Mouse (Mus musculus) midbrain, postnatal 0 days (tissue): ENCODE data around the gene Pon1. TPM values are rescaled to one million over a fixed set of nuclear protein-coding genes. Genes with fewer than 3 reads are reported as not detected.
"Not testable (repeated sequence)": the region's sequence is repeated elsewhere in the genome, so short reads cannot be mapped to it uniquely, and the experiment has no call there.

Experiments
- ATAC-seq: fragments of 200-750 bp; cut with Nextera tagmentation; 2 replicates; pipeline ENCODE4 v1.8.0; 2017; ENCODE audit warnings: moderate number of reproducible peaks, mild to moderate bottlenecking, moderate TSS enrichment, moderate library complexity; ENCODE audit not compliant: low FRiP score
- DNase-seq: peaks from one replicate; pipeline ENCODE4 v3.0.0-alpha.2; 2015; ENCODE audit warnings: low spot score
- H3K27ac ChIP-seq: fragments of 300-500 bp; sonication (generic); 2 replicates; pipeline ENCODE4 v1.5.1; 2014; ENCODE audit warnings: low read depth, mild to moderate bottlenecking, low read length, mixed read lengths
- H3K27me3 ChIP-seq: fragments of 300-500 bp; sonication (generic); 2 replicates; pipeline ENCODE4 v1.6.1; 2014; ENCODE audit warnings: low read length, control low read depth, mixed read lengths; ENCODE audit not compliant: insufficient read depth
- H3K36me3 ChIP-seq: fragments of 300-500 bp; sonication (generic); 2 replicates; pipeline ENCODE4 v1.6.1; 2014; ENCODE audit warnings: low read length, control low read depth, mixed read lengths; ENCODE audit not compliant: insufficient read depth
- H3K4me1 ChIP-seq: fragments of 300-500 bp; sonication (generic); 2 replicates; pipeline ENCODE4 v1.6.1; 2014; ENCODE audit warnings: mild to moderate bottlenecking, control low read depth, antibody characterized with exemption, low read length, mixed read lengths; ENCODE audit not compliant: insufficient read depth
- H3K4me2 ChIP-seq: fragments of 300-500 bp; sonication (generic); 2 replicates; pipeline ENCODE4 v1.6.1; 2014; ENCODE audit warnings: low read depth, mild to moderate bottlenecking, low read length, mixed read lengths; ENCODE audit not compliant: poor library complexity, severe bottlenecking
- H3K4me3 ChIP-seq: fragments of 300-500 bp; sonication (generic); 2 replicates; pipeline ENCODE4 v1.5.1; 2014; ENCODE audit warnings: low read depth, mild to moderate bottlenecking, low read length, moderate library complexity
- H3K9ac ChIP-seq: fragments of 300-500 bp; sonication (generic); replicated peaks from 2 replicates; pipeline ENCODE4 v1.6.1; 2014; ENCODE audit warnings: mild to moderate bottlenecking, low read length, moderate library complexity, mixed read lengths; ENCODE audit not compliant: poor library complexity, severe bottlenecking
- H3K9me3 ChIP-seq: fragments of 300-500 bp; sonication (generic); 2 replicates; pipeline ENCODE4 v1.6.1; 2016; ENCODE audit warnings: low read length, control low read depth
- CTCF ChIP-seq: IDR thresholded peaks from 2 replicates; pipeline ENCODE4 v1.5.1; 2016; ENCODE audit warnings: antibody characterized with exemption, mild to moderate bottlenecking
- WGBS: fragments of 180-500 bp; shearing (Covaris S2); extraction: QIAGEN DNeasy Blood & Tissue Kit; methylation state at CpG from one replicate; pipeline ENCODE4 v1.1.7; 2014; 5-methylcytosine and 5-hydroxymethylcytosine counted together
- polyA plus RNA-seq: library from polyadenylated mRNA; unstranded; fragments of >200 nt; fragmentation: Nextera tagmentation; extraction: Ambion mirVana; gene quantifications from 2 replicates; pipeline ENCODE4 v1.2.1, GENCODE M21; 2015
- total RNA-seq: library from RNA; depleted of rRNA; stranded (reverse); fragments of >200 nt; gene quantifications from 2 replicates; pipeline ENCODE4 v1.2.3, GENCODE M21; 2014

The Pon1 gene
- total and polyA plus RNA-seq, 2 experiments from 2014 or later: 1.2 TPM; not detected in 1

DNA sequence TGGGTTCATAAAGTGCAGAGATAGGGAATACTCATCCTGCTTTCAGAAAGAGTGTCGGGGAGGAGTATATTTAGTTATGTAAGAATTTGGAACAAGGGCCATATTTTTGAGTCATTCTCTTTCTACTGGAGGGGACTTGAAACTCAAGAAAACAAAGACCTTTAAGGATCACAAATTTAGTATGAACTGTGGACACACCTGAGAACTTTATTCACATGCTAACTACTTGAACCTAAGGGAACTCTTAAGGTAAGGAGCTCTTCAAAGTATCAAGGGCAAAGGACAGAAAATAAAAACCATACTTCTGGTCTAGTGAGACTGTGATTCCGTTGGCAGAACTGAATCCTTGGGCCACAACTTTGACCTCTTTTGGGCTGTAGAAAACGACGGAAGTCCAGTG is 38.3 kb upstream of the Pon1 start:
- DNase-seq: no peak
- H3K4me3 ChIP-seq: no peak overlapping the region
- no peak overlapping the region for H3K27ac ChIP-seq
- no peaks in the 10 kb centered on the region for H3K27me3 ChIP-seq
- H3K9me3 ChIP-seq: no peaks in the 10 kb centered on the region
- H3K4me2 ChIP-seq: no peak overlapping the region
- no peaks in the 10 kb centered on the region for H3K36me3 ChIP-seq
- H3K9ac ChIP-seq: no peak overlapping the region
- no peaks in the 10 kb centered on the region for H3K4me1 ChIP-seq
- TF ChIP-seq CTCF: no peak
- ATAC-seq: no peak
- 93% methylated on average over 4 of the region's 4 CpGs for WGBS

DNA sequence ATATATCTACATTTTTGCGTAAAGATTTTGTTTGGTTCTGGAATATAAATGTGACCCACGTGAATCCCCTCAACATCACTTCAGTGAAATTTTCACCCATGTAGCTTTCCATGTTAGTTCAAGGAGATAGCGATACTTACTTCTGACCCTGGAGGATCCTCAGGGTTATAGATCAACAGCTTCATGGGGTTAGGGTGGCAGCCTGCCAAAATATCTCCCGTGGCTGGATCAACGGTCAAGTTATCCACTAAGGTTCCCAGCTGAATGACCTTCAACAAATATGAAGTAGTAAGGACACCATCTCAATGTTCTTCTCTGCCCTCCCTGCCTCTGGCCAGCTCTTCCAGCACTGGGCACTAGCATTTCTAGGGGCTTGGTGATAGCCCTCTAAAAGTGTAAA is 36.5 kb upstream of the Pon1 start:
- WGBS: 88% methylated on average over 5 of the region's 5 CpGs
- Histone ChIP-seq H3K27me3 (no peaks in the 10 kb centered on the region), H3K4me2 (no peak overlapping the region), H3K36me3 (no peaks in the 10 kb centered on the region), H3K4me1 (no peaks in the 10 kb centered on the region), H3K9ac (no peak overlapping the region), H3K9me3 (no peaks in the 10 kb centered on the region), H3K4me3 (no peak overlapping the region), H3K27ac (no peak overlapping the region)
- DNase-seq (no peak), ATAC-seq (no peak)
- no peak for TF ChIP-seq CTCF

- not testable (repeated sequence) for H3K36me3 ChIP-seq, DNase-seq, H3K4me1 ChIP-seq, H3K27me3 ChIP-seq, H3K9me3 ChIP-seq, H3K4me3 ChIP-seq, H3K4me2 ChIP-seq, H3K9ac ChIP-seq, H3K27ac ChIP-seq, ATAC-seq
- WGBS: 94% methylated on average over 2 of the region's 2 CpGs
Observed at GRCm38 (mm10) chr6:5223551-5223950, 29.8 kb upstream of the Pon1 start.

GRCm38 (mm10) chr6:5222080-5222479 is 28.3 kb upstream of the Pon1 start:
- TF ChIP-seq CTCF: no peak
- 70% methylated on average over 3 of the region's 3 CpGs for WGBS

DNA sequence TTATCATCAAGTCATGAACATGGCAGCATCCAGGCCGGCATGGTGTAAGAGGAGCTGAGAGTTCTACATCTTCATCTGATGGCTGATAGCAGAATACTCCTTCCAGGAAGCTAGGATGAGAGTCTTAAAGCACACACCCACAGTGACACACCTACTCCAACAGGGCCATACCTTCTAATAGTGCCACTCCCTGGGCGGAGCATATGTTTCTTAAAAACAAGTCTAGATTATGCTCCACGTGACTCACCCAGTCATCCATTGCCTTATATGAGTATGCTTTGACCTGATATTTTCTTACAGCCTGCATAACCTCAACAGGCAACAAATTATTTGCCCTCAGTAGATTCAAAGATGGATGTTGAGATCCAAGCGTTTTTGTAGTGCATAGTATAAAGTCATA is 24.4 kb upstream of the Pon1 start:
- no peaks in the 10 kb centered on the region for H3K27me3 ChIP-seq
- H3K36me3 ChIP-seq: no peaks in the 10 kb centered on the region
- no peak for ATAC-seq
- no peak overlapping the region for H3K27ac ChIP-seq
- no peak overlapping the region for H3K4me3 ChIP-seq
- no peak overlapping the region for H3K4me2 ChIP-seq
- DNase-seq: no peak
- H3K4me1 ChIP-seq: no peaks in the 10 kb centered on the region
- TF ChIP-seq CTCF: no peak
- H3K9ac ChIP-seq: no peak overlapping the region
- 99% methylated on average over 4 of the region's 4 CpGs for WGBS
- H3K9me3 ChIP-seq: no peaks in the 10 kb centered on the region

More at GRCm38 (mm10) chr6:5222080-5222479, 28.3 kb upstream of the Pon1 start:
- ATAC-seq (no peak), DNase-seq (no peak)
- no peak overlapping the region for H3K27ac ChIP-seq
- no peak overlapping the region for H3K4me2 ChIP-seq
- no peaks in the 10 kb centered on the region for H3K4me1 ChIP-seq
- no peaks in the 10 kb centered on the region for H3K36me3 ChIP-seq
- no peaks in the 10 kb centered on the region for H3K27me3 ChIP-seq
- H3K9ac ChIP-seq: no peak overlapping the region
- H3K4me3 ChIP-seq: no peak overlapping the region
- no peaks in the 10 kb centered on the region for H3K9me3 ChIP-seq

GRCm38 (mm10) chr6:5207817-5208216 is 14.1 kb upstream of the Pon1 start:
- Histone ChIP-seq H3K36me3 (no peaks in the 10 kb centered on the region), H3K9ac (no peak overlapping the region), H3K27ac (no peak overlapping the region), H3K4me3 (no peak overlapping the region), H3K9me3 (no peaks in the 10 kb centered on the region), H3K4me2 (no peak overlapping the region), H3K4me1 (no peaks in the 10 kb centered on the region), H3K27me3 (no peaks in the 10 kb centered on the region)
- TF ChIP-seq CTCF: no peak
- WGBS: 84% methylated on average over 2 of the region's 2 CpGs
- no peak for ATAC-seq
- no peak for DNase-seq

DNA sequence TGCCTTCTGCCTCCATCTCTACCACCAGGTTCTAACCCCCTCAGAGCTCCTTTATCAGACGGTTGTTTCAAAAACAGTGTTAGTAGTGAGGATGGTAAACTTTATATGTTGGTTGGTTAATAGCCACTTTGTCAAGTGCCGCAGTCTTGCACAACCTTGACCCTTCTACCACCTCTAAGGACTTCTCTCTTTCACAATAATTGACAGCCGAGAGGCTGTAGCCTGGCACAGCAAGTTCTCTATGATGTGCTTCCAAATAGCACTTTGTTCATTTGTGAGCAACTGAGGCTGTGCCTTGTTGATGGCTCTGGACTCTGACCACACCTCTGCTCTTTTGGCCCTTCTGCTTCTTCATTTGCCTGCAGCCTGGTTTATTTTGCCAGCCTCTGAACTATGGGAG is 6.2 kb upstream of the Pon1 start:
- Histone ChIP-seq H3K27me3 (no peaks in the 10 kb centered on the region), H3K36me3 (no peaks in the 10 kb centered on the region), H3K4me1 (no peaks in the 10 kb centered on the region), H3K9ac (no peak overlapping the region), H3K27ac (no peak overlapping the region), H3K9me3 (no peaks in the 10 kb centered on the region), H3K4me3 (no peak overlapping the region), H3K4me2 (no peak overlapping the region)
- 91% methylated on average over 3 of the region's 3 CpGs for WGBS
- ATAC-seq (no peak), DNase-seq (no peak)
- no peak for TF ChIP-seq CTCF
